Mouse (Mus musculus) C2C12 (cell line): ENCODE data around the gene Arl11.

ENCODE experiments used
- CEBPB ChIP-seq: IDR thresholded peaks from one replicate; pipeline ENCODE4 v1.6.1; 2011; ENCODE audit warnings: low read depth, mild to moderate bottlenecking, control low read depth, moderate library complexity
- CTCF ChIP-seq: IDR thresholded peaks from one replicate; pipeline ENCODE4 v1.5.1; 2011; ENCODE audit not compliant: control insufficient read depth, insufficient read depth, insufficient read length
- MAX ChIP-seq: IDR thresholded peaks from one replicate; pipeline ENCODE4 v1.6.1; 2011; ENCODE audit warnings: mild to moderate bottlenecking, control low read depth
- USF1 ChIP-seq: IDR thresholded peaks from one replicate; pipeline ENCODE4 v1.6.1; 2011; ENCODE audit warnings: low read depth, mild to moderate bottlenecking, control low read depth, moderate library complexity

GRCm38 (mm10) chr14:61309593-61309992 lies at the start of gene Arl11:
- TF ChIP-seq CTCF, result no peak
- no peak for TF ChIP-seq USF1
- no peak for TF ChIP-seq MAX
- TF ChIP-seq CEBPB, result no peak
